Mouse (Mus musculus) embryonic facial prominence, embryonic 15.5 days (tissue): ENCODE data around the gene Lrrk1. TPM values are rescaled to one million over a fixed set of nuclear protein-coding genes. Genes with fewer than 3 reads are reported as not detected.
A peak's percentile ranks its signal among the peaks of the same experiment; 100 is the strongest.

Experiments
- ATAC-seq: fragments of 200-750 bp; cut with Nextera tagmentation; 2 replicates; pipeline ENCODE4 v1.8.0; 2017; ENCODE audit warnings: low read depth, moderate TSS enrichment; ENCODE audit not compliant: insufficient number of reproducible peaks, low FRiP score, low TSS enrichment
- H3K27ac ChIP-seq: fragments of 300-500 bp; sonication (generic); replicated peaks from 2 replicates; pipeline ENCODE4 v1.5.1; 2015; ENCODE audit warnings: mild to moderate bottlenecking, inconsistent platforms
- H3K27me3 ChIP-seq: fragments of 300-500 bp; sonication (generic); 2 replicates; pipeline ENCODE4 v1.6.1; 2015; ENCODE audit warnings: inconsistent platforms
- H3K36me3 ChIP-seq: fragments of 300-500 bp; sonication (generic); 2 replicates; pipeline ENCODE4 v1.6.1; 2015; ENCODE audit warnings: mild to moderate bottlenecking, inconsistent platforms
- H3K4me1 ChIP-seq: fragments of 300-500 bp; sonication (generic); 2 replicates; pipeline ENCODE4 v1.6.1; 2015; ENCODE audit warnings: inconsistent platforms
- H3K4me2 ChIP-seq: fragments of 300-500 bp; sonication (generic); replicated peaks from 2 replicates; pipeline ENCODE4 v1.6.1; 2015; ENCODE audit warnings: mild to moderate bottlenecking, inconsistent platforms
- H3K4me3 ChIP-seq: fragments of 300-500 bp; sonication (generic); replicated peaks from 2 replicates; pipeline ENCODE4 v1.5.1; 2015; ENCODE audit warnings: mild to moderate bottlenecking, inconsistent platforms
- H3K9ac ChIP-seq: fragments of 300-500 bp; sonication (generic); 2 replicates; pipeline ENCODE4 v1.6.1; 2015; ENCODE audit warnings: inconsistent platforms
- H3K9me3 ChIP-seq: fragments of 300-500 bp; sonication (generic); replicated peaks from 2 replicates; pipeline ENCODE4 v1.6.1; 2016; ENCODE audit warnings: inconsistent platforms
- WGBS: fragments of 180-500 bp; shearing (Covaris S2); methylation state at CpG from one replicate; pipeline ENCODE4 v1.1.7; 2015; 5-methylcytosine and 5-hydroxymethylcytosine counted together
- microRNA-seq: library from miRNA; unstranded; fragments of <30 nt; microRNA quantifications from one replicate; pipeline ENCODE4, GENCODE M21; 2016; ENCODE audit warnings: borderline number of aligned reads
- polyA plus RNA-seq: library from polyadenylated mRNA; unstranded; fragments of >200 nt; fragmentation: Nextera tagmentation; extraction: Ambion mirVana; gene quantifications from 2 replicates; pipeline ENCODE4 v1.2.1, GENCODE M21; 2015

Lrrk1 gene
- polyA plus RNA-seq, 1 experiment from 2014 or later: 16.9 TPM

- H3K27me3 ChIP-seq: no peaks in the 10 kb centered on the region
- ATAC-seq: no peak
- H3K9ac ChIP-seq: no peak overlapping the region
- H3K9me3 ChIP-seq: no peaks in the 10 kb centered on the region
- no peaks in the 10 kb centered on the region for H3K36me3 ChIP-seq
- H3K4me3 ChIP-seq: no peak overlapping the region
- no peak overlapping the region for H3K27ac ChIP-seq
- peaks cover 8% of the 10 kb centered on the region; the same call in 1 of the 2 replicates for H3K4me1 ChIP-seq
- H3K4me2 ChIP-seq: no peak overlapping the region
- 53% methylated on average over 8 of the region's 8 CpGs for WGBS
Observed at GRCm38 (mm10) chr7:66183404-66183803, 204.7 kb downstream of the Lrrk1 start.

GRCm38 (mm10) chr7:66182075-66182715 is 206.0 kb downstream of the Lrrk1 start:
- Histone ChIP-seq H3K4me3 (no peak overlapping the region), H3K9ac (no peak overlapping the region), H3K4me2 (no peak overlapping the region), H3K9me3 (no peaks in the 10 kb centered on the region), H3K4me1 (peaks cover 8% of the 10 kb centered on the region; the same call in 1 of the 2 replicates), H3K27me3 (no peaks in the 10 kb centered on the region), H3K27ac (no peak overlapping the region), H3K36me3 (no peaks in the 10 kb centered on the region)
- ATAC-seq: no peak
- 82% methylated on average over 7 of the region's 7 CpGs for WGBS

- H3K36me3 ChIP-seq: peaks cover 2% of the 10 kb centered on the region; the same call in 1 of the 2 replicates
- no peaks in the 10 kb centered on the region for H3K9me3 ChIP-seq
- H3K4me2 ChIP-seq: no peak overlapping the region
- no peak for ATAC-seq
- H3K27ac ChIP-seq: no peak overlapping the region
- no peak overlapping the region for H3K4me3 ChIP-seq
- no peak overlapping the region for H3K9ac ChIP-seq
- 85% methylated on average over 10 of the region's 10 CpGs for WGBS
- H3K27me3 ChIP-seq: no peaks in the 10 kb centered on the region
- H3K4me1 ChIP-seq: peaks cover 8% of the 10 kb centered on the region; the same call in 1 of the 2 replicates
Observed at GRCm38 (mm10) chr7:66180711-66181365, 207.3 kb downstream of the Lrrk1 start.

GRCm38 (mm10) chr7:66180260-66180659 is 207.9 kb downstream of the Lrrk1 start:
- 80% methylated on average over 3 of the region's 3 CpGs for WGBS

GRCm38 (mm10) chr7:66179711-66180110 is 208.4 kb downstream of the Lrrk1 start:
- Histone ChIP-seq H3K4me3 (no peak overlapping the region), H3K27ac (peak overlapping the region; percentile 11; the same call in 1 of the 2 replicates), H3K4me1 (peaks cover 8% of the 10 kb centered on the region; the same call in 1 of the 2 replicates), H3K4me2 (no peak overlapping the region), H3K27me3 (no peaks in the 10 kb centered on the region), H3K9me3 (no peaks in the 10 kb centered on the region), H3K9ac (no peak overlapping the region), H3K36me3 (peaks cover 10% of the 10 kb centered on the region; the same call in 1 of the 2 replicates)
- ATAC-seq: no peak
- 73% methylated on average over 7 of the region's 7 CpGs for WGBS

More at GRCm38 (mm10) chr7:66180260-66180659, 207.9 kb downstream of the Lrrk1 start:
- no peak overlapping the region for H3K4me3 ChIP-seq
- H3K4me1 ChIP-seq: peaks cover 8% of the 10 kb centered on the region; the same call in 1 of the 2 replicates
- H3K27me3 ChIP-seq: no peaks in the 10 kb centered on the region
- no peak for ATAC-seq
- no peak overlapping the region for H3K4me2 ChIP-seq
- no peak overlapping the region for H3K27ac ChIP-seq
- H3K9ac ChIP-seq: no peak overlapping the region
- peaks cover 6% of the 10 kb centered on the region; the same call in 1 of the 2 replicates for H3K36me3 ChIP-seq
- no peaks in the 10 kb centered on the region for H3K9me3 ChIP-seq

- Histone ChIP-seq H3K36me3 (peaks cover 16% of the 10 kb centered on the region; the same call in 1 of the 2 replicates), H3K4me1 (peaks cover 8% of the 10 kb centered on the region; the same call in 1 of the 2 replicates), H3K4me2 (no peak overlapping the region), H3K4me3 (no peak overlapping the region), H3K27me3 (no peaks in the 10 kb centered on the region), H3K9ac (no peak overlapping the region), H3K27ac (peak overlapping the region; percentile 11), H3K9me3 (no peaks in the 10 kb centered on the region)
- ATAC-seq: 0 out of 2 replicates have a peak, but pooled peaks have one; percentile 43
- WGBS: 40% methylated on average over 10 of the region's 10 CpGs
Observed at GRCm38 (mm10) chr7:66179120-66179581, 209.0 kb downstream of the Lrrk1 start.

GRCm38 (mm10) chr7:66178101-66178500 is 210.0 kb downstream of the Lrrk1 start:
- ATAC-seq: no peak
- Histone ChIP-seq H3K27me3 (no peaks in the 10 kb centered on the region), H3K4me1 (peaks cover 8% of the 10 kb centered on the region; the same call in 1 of the 2 replicates), H3K9me3 (no peaks in the 10 kb centered on the region), H3K4me3 (no peak overlapping the region), H3K9ac (no peak overlapping the region), H3K36me3 (peaks cover 22% of the 10 kb centered on the region), H3K4me2 (no peak overlapping the region), H3K27ac (no peak overlapping the region)
- WGBS: 86% methylated on average over 6 of the region's 6 CpGs

- H3K4me1 ChIP-seq: peaks cover 8% of the 10 kb centered on the region; the same call in 1 of the 2 replicates
- no peak for ATAC-seq
- no peaks in the 10 kb centered on the region for H3K27me3 ChIP-seq
- no peak overlapping the region for H3K4me2 ChIP-seq
- H3K27ac ChIP-seq: no peak overlapping the region
- H3K4me3 ChIP-seq: no peak overlapping the region
- WGBS: 84% methylated on average over 4 of the region's 4 CpGs
- no peaks in the 10 kb centered on the region for H3K9me3 ChIP-seq
- peaks cover 31% of the 10 kb centered on the region for H3K36me3 ChIP-seq
- H3K9ac ChIP-seq: no peak overlapping the region
Observed at GRCm38 (mm10) chr7:66176929-66177328, 211.2 kb downstream of the Lrrk1 start.

Small RNA genes within 50 kb of the gene (microRNA-seq; reads per million reads assigned to microRNA genes)
- not detected for gene Mir7057

Other genes with a start within 250 kb of the Lrrk1 start
- not detected in 2 replicates for gene Gm10974, start 22.4 kb downstream of the Lrrk1 start, polyA plus RNA-seq
- 27.2 and 27.8 TPM in 2 replicates for gene Aldh1a3, start 39.2 kb upstream of the Lrrk1 start, polyA plus RNA-seq